Mouse (Mus musculus) stomach, postnatal 0 days (tissue): ENCODE data around the gene Mapkapk3.

Experiments
- CTCF ChIP-seq: IDR thresholded peaks from 2 replicates; pipeline ENCODE4 v1.5.1; 2016; ENCODE audit warnings: antibody characterized with exemption, low read depth, mild to moderate bottlenecking, moderate library complexity
- EP300 ChIP-seq: optimal IDR thresholded peaks from 2 replicates; pipeline ENCODE3; 2016; ENCODE audit warnings: antibody characterized with exemption

DNA sequence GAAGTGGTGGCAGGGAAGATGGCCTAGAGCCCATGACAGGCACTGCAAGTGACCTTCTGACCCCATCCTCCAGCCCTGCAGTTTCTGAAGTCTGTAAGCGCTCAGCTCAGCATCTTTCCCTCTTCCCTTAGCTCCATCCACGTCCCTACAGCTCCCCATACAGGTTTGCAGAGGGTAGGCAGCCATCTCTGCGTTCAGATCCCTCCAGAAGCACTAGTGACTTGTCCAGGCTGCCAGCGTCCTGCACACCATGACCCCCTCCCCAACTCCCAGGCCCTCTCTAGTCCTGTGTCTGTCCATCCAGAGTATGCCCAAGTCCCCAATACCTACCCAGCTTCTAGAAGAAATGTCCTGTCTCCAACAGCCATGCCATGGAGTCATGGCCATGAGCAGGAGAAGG, 11.6 kb downstream of the Mapkapk3 start:
- TF ChIP-seq CTCF (peak; percentile 37), EP300 (no peak)
